Mouse (Mus musculus) lung, postnatal 0 days (tissue): ENCODE data around the gene Camta1.

Experiments
- CTCF ChIP-seq: IDR thresholded peaks from 2 replicates; pipeline ENCODE4 v1.5.1; 2016; ENCODE audit warnings: antibody characterized with exemption, mild to moderate bottlenecking
- EP300 ChIP-seq: IDR thresholded peaks from 2 replicates; pipeline ENCODE4 v1.6.1; 2016; ENCODE audit warnings: antibody characterized with exemption, mild to moderate bottlenecking, control low read depth

- TF ChIP-seq CTCF (no peak), EP300 (no peak)
Measured at GRCm38 (mm10) chr4:151876400-151876799, 14.7 kb upstream of the Camta1 start.
